Mouse (Mus musculus) frontal cortex, postnatal 10 days (tissue): ENCODE data around the gene Cntn5.

Experiments
- DNase-seq, 2 experiments: peaks; one replicate each; pipeline ENCODE4 v3.0.0; 2022; ENCODE audit warnings: low spot score in 2 of 2, mixed read lengths in 1 of 2

Cntn5 gene

DNA sequence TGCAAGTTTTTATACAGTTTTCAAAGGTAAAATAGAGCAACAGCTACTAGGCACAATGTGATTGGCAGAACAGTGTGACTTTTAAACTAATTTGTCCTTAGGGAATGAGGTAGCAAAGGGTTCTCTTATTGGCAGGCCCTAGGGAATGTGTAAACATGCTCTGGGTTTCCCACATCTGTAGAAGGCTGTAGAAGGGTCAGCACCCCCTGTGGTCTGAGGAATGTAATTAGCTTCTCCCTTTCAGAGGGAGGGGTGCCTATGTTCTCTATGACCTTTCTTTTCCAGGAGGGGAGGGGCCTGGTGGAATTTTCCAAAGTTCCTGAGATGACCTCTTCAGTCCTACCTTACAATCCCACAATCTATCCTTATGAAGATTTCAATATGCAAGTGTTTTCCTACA lies 673.6 kb downstream of the Cntn5 start:
- DNase-seq: no peak

DNA sequence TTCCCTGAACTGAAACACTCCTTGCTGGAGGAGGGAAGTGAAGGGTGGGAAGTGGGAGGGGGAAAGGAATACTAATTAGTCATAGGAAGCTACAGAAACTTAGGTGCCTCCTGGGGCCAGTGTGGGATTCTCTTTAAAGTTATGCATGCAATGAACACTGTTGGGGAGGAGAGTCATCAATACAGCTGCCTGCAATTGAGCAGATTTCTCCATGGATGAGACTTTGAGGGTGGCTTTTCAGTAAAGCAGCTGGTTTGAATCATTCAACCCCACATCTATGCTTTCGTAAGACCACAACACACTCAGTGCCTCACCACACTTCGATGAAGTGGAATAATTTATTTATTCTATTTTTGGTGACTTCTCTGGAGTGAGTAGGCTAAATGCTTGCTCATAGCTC lies 674.9 kb downstream of the Cntn5 start:
- DNase-seq: no peak

GRCm38 (mm10) chr9:10226013-10226412 lies 678.6 kb downstream of the Cntn5 start:
- no peak for DNase-seq

- no peak for DNase-seq
Measured at GRCm38 (mm10) chr9:10186063-10186462, 718.5 kb downstream of the Cntn5 start.

DNA sequence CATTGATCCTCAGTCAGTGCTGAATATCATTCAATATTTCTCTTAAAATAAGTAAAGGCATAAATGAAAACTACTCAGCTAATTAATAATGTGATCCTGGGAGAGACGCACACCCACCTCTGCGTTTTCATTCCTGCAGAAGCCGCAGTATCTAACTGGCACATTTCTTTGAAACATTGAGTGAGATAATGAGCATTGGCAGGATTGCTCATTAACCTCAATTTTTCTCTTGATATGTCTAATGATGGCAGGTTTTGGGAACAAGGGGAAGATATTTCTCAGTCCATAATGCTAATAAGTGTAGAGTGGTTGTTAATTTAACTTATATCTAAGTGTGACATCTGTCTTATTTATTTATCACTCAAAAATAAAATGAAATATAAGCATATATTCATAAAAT lies 734.0 kb downstream of the Cntn5 start:
- DNase-seq: no peak

DNA sequence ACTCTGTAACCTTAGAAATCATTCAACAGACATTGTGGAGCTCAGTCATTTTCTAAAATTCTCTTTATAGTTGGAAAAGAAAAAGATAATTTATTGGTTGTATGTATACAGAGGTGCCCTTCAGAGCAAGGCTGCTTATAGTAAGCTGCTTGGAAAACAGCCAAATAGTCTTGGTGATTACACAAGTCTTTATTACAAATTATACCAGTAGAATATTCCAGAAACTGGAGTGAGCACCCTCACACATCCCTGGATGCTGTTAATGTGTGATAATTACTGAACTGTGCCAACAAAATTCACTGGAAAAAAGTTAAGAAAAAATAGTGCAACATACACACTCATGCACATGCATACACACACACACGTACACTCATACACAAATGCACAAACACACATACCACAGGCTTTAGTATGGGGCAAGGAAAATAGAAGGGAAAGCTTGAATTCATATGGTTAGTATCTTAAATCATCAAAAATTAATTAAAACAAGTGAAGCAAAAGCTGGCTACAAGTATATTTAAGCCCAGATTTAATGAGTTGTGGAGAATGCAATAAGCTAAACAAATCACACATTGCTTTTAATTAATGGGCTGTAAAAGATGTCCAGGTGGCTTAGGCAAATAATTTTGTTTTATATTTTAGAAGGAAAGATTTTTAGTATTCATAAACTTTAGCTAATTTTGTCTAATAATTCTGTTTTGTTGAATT lies 783.1 kb downstream of the Cntn5 start:
- DNase-seq: no peak

- no peak for DNase-seq
Measured at GRCm38 (mm10) chr9:10116581-10116980, 788.0 kb downstream of the Cntn5 start.

DNA sequence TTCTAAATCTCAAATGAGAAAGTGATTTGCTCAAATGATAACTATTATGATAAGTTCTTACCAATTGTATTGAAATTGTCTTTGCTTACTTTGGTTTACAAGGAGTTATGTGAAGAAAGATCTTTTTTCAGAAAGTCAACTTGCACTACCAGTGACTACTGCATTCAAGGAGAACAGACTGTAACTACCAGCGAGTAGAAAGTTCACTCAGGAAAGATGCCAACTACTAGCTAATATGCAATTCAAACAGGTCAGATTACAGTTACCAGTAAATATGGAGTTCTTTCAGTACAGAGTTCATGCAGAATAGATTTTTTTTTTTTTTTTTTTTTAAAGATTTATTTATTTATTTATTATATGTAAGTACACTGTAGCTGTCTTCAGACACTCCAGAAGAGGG lies 795.4 kb downstream of the Cntn5 start:
- no peak for DNase-seq

DNA sequence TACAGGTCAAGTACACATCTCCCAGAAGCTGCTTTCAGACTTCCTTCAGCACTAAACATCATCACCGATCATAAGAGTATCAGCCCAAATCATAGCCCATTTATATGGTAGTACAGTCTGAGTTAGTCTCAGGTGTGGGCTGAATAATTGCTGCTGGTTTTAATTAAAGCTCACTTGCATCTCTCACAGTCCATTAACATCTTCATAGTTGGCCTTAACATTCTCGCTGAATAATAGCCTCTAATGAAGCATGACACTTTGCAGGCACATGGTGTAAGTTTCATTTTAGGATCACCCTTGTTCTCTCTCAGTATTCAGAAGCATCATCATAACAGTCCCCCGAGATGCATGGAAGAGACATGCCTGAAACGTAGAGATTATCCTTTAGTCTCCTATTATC lies 796.7 kb downstream of the Cntn5 start:
- DNase-seq: no peak

DNA sequence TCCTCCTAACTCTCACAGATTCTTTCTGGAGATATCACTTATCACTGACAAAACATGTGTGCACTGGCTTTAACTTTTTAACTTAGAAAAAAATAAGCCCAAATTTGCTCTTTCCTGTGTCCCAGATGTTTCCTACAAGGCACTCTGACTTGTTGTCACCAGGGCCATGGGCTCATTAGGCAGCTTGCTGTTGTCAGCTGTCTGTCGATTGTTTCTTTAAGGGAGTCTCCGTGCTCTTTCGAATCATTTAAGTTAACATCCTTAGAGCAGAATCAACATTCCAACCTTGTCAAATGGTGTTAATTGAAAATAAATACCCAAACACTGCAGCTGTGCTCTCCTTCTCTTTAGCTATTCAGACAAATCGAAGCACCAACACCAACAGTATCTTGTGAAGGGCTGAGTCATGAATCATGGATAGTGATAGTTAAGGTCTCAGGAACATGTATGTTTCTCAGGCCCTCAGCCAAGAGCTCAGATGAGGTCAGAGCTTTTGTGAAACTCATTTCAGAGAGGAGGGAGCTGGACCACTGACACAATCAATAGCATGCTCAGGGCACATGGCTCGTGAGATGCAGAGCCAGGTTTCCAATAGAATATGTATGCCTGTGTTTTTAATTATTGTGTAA lies 802.6 kb downstream of the Cntn5 start:
- DNase-seq: no peak

- no peak for DNase-seq
Measured at GRCm38 (mm10) chr9:10076282-10076681, 828.3 kb downstream of the Cntn5 start.

DNA sequence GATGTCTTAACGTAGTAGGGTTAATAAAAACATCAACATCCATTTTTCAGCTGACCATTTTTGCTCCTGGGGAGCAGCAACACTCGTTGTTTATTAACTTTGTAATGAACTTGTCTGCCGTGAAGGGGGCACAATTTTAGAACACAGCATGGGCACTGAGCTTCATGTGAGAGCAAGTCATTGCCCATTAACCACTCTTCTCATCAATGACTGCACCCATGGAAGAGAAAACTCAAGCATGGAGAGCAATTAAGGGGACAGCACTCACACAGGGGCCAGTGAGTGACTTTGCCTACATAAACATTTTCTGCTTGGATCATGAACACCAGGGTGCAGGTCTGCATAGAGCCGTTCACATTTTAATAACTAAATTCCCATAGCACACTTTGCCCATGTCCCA lies 831.2 kb downstream of the Cntn5 start:
- DNase-seq: no peak

GRCm38 (mm10) chr9:10072860-10073259 lies 831.7 kb downstream of the Cntn5 start:
- DNase-seq: no peak

GRCm38 (mm10) chr9:10071271-10071670 lies 833.3 kb downstream of the Cntn5 start:
- no peak for DNase-seq

- no peak for DNase-seq
Measured at GRCm38 (mm10) chr9:10044969-10045789, 859.4 kb downstream of the Cntn5 start.

DNA sequence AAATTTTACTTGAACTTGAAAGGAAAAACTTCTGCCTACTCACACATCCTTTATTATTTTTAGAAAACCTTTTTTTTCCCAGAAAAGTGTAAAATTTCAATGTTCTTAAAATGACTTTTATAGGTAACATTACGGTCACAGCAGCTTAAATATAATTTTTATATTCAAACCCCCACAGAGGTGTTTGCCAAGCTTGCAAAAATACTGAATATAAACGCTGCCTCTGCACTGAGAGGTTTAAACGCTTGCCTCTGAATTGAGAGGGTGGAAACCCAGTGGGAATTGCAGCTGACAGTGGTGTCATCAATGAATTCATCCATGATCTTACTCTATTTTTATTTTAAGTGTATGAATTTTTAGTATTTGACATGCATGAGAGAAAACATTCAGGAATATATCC lies 861.6 kb downstream of the Cntn5 start:
- DNase-seq: no peak

DNA sequence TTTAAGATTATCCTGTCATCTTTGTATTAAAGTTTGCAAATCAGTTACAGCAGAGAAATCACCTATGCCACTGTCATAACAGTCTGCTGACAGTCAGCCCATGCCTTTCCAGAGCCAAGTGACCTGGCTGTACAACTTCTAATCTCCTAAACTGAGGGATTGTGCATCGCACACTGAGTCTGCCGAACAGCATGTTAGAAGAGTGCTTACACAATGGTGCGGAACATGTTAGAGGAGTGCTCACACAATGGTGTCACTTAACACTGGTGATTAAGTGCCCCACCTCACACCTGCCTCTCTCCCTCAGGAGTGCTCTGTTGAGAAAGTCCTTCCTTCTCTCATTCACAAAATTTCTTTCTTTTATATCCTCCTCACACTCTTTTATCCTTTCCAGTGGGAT lies 889.4 kb downstream of the Cntn5 start:
- DNase-seq: no peak

GRCm38 (mm10) chr9:9984028-9984427 lies 920.5 kb downstream of the Cntn5 start:
- DNase-seq: no peak

GRCm38 (mm10) chr9:9983220-9983619 lies 921.4 kb downstream of the Cntn5 start:
- no peak for DNase-seq

DNA sequence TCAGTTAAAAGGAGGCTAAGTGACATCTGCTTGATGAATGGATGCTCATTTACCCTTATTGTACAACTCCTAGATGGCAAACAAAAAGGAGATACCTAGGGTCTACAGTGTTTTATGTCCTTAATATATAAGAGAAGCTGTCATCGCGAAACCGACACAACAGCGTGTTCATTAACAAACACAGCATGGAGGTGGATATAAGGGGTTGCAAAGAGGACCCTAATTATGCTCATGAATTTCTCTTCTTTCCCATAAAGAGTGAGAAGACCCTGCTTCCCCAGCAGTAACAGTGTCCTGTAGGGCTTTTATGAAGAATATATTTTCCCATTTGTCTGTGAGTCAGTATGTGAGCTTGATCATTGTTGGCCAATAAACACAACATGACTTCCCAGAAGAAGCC lies 939.2 kb downstream of the Cntn5 start:
- DNase-seq: no peak

GRCm38 (mm10) chr9:9960610-9961172 lies 943.9 kb downstream of the Cntn5 start:
- DNase-seq: no peak

GRCm38 (mm10) chr9:9949346-9949745 lies 955.2 kb downstream of the Cntn5 start:
- no peak for DNase-seq

- DNase-seq: no peak
Measured at GRCm38 (mm10) chr9:9944872-9945271, 959.7 kb downstream of the Cntn5 start.
